Mouse (Mus musculus) adrenal gland, postnatal 36 days (tissue): ENCODE measurements around the gene Diexf. TPM values are rescaled to one million over a fixed set of nuclear protein-coding genes. Genes with fewer than 3 reads are reported as not detected.

ENCODE experiments used
- DNase-seq, 2 experiments: peaks; one replicate each; pipeline ENCODE4 v3.0.0; 2021; ENCODE audit warnings: mixed read lengths in 1 of 2
- long read RNA-seq, 2 experiments: library from polyadenylated mRNA; stranded (forward); transcript quantifications; one replicate each; pipeline ENCODE4 v2.0.0; 2021; ENCODE audit warnings: borderline sequencing depth in 2 of 2
- total RNA-seq, 2 experiments: library from RNA; stranded (reverse); gene quantifications; 2 replicates each; pipeline ENCODE4 v1.2.3; 2021

The Diexf gene
- total RNA-seq: 10 to 100 TPM; 13.7 to 15.9 TPM
- long read RNA-seq, experiment 1, full-length matches to known transcripts: 4 of 7 reads
- long read RNA-seq, experiment 1, partial matches to known transcripts: 2 of 7 reads
- long read RNA-seq, experiment 1, other reads (novel, unspliced or antisense): 1 of 7 reads
- long read RNA-seq, experiment 2, full-length matches to known transcripts: 1 of 1 reads
- long read RNA-seq, experiment 2, partial matches to known transcripts: 0 of 1 reads
- long read RNA-seq, experiment 2, other reads (novel, unspliced or antisense): 0 of 1 reads

- DNase-seq: peak; percentile 97 to 98
Measured at GRCm38 (mm10) chr1:193129786-193130455, at the start of gene Diexf. Gene Diexf, minus strand, starts transcription at chr1:193130272.

GRCm38 (mm10) chr1:193174143-193174733, 44.2 kb upstream of the Diexf start:
- no peak for DNase-seq

GRCm38 (mm10) chr1:193173810-193174129, 43.7 kb upstream of the Diexf start:
- DNase-seq: no peak

- DNase-seq: peak; percentile 97
Measured at GRCm38 (mm10) chr1:193172991-193173809, 43.1 kb upstream of the Diexf start.

- DNase-seq: no peak
Measured at GRCm38 (mm10) chr1:193169856-193170255, 39.8 kb upstream of the Diexf start.

DNA sequence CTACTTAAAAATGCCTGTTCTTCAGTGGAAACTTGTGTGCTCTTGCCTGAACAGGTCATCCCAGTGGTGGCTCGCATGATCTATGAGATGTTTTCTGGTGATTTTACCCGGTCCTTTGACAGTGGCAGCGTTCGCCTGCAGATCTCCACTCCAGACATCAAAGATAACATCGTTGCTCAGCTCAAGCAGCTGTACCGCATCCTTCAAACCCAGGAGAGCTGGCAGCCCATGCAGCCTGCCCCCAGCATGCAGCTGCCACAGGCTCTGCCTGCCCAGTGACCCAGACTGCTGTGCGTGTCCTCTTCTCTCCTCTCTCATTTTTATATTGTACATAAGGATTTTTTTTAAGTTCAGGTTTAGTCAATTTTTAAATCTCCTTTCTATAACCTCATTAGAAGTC, 39.2 kb upstream of the Diexf start:
- no peak for DNase-seq

GRCm38 (mm10) chr1:193167746-193168145, 37.7 kb upstream of the Diexf start, which contains the start of gene A130010J15Rik:
Gene A130010J15Rik, plus strand, starts transcription at chr1:193168046.
- no peak for DNase-seq

DNA sequence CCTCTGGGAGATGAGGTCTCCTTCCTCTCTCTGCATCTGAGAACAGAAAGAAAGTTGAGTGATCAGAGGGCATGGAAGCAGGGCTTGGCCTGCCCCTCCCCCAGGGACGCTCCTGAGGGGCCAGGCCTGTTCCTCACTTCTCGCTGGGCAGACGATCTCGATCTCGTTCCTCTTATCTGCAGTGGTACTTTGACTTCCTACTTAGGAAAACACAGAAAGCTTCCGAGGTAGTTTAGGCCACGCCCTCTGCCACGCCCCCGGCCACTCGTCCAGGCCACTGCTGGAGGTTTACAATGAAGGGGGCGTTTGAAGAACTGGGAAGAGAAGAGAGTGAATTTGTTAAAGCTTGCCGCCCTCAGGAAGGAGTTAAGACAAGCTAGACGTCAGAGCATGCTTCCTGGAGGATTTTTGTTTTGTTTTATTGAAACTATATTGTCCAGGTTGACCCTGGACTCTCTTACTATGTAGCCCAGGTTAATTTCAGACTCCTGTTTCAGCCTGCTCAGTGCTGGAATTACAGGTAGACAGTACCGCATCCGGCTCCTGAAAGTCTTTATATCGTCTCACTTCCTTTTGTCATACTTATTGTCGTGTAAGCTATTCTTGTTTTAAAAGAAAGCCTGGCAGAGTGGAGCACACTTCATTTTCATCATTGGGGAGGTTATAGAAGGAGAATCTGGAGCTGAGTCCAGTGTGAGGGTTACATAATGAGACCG, 30.4 kb upstream of the Diexf start:
- peak; percentile 49 to 78 for DNase-seq

- no peak for DNase-seq
Measured at GRCm38 (mm10) chr1:193159613-193160012, 29.5 kb upstream of the Diexf start.

DNA sequence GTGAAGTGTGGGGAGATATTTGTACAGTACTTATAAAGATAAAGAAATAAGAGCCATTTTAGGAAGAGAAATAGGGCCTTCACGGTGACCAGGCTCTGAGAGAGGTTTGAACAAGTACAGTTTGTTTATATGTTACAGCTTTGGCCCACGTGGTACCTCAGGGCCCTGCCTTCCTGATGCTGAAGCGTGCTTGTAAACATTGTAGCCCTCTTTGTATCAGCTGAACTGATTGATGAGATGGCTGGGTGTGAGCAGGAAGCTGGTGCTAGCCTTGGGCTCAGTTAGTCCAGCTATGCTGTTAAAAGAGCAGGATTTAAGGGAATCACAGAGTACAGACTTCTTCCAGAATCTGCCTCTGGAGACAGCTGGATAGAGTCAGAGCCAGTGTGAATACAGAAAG, 29.1 kb upstream of the Diexf start:
- no peak for DNase-seq

DNA sequence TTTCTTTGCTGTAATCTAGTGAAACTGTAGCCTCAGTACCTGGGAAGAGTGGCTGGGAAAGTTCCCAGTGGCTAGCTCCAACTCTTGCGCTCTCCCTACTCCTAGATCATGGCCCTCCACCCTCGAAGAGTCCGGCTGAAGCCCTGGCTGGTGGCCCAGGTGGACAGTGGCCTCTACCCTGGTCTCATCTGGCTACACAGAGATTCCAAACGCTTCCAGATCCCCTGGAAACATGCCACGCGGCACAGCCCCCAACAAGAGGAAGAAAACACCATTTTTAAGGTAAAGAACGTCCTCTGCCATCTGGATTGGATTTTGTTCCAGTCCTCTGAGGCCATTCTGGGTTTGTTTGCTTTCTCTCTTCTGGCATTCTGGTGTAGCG, 27.0 kb upstream of the Diexf start:
- no peak for DNase-seq

DNA sequence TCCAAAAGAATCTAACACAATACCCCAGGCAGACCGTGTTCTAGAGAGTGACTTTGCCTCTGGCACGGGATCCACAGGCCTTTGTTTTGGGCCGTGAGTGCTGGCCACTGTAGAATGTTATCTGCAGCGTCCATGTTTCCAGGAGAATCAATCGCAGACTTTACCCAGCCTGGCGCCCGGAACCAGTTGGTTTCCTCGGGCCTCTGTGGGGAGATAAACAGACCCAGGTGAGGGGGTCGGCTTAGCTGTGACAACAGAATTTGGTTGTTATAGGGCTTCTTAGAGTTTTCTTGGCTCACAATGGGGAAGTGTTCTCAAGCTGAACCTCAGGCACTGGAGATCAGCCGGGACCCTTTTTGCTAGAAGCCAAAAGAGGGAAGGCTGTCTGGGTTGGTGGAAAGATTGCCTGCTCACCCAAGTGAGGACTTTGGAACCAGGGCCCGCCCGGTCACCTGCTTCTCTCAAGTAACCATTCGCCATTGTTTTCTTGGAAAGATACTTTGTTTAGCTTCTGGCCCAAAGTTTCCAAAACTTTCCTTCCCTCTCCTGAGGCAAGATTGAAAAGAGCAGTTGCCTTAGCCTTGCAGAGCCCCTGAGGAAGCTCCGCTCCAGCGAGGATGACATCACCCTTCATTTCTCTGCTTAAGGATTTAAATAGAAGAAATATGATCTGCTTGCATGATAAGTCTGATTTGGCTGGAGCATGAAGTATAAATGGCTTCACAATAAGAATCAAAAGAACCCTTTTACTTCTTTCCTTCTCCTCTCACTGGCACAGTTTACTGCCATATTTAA, 26.4 kb upstream of the Diexf start:
- no peak for DNase-seq

DNA sequence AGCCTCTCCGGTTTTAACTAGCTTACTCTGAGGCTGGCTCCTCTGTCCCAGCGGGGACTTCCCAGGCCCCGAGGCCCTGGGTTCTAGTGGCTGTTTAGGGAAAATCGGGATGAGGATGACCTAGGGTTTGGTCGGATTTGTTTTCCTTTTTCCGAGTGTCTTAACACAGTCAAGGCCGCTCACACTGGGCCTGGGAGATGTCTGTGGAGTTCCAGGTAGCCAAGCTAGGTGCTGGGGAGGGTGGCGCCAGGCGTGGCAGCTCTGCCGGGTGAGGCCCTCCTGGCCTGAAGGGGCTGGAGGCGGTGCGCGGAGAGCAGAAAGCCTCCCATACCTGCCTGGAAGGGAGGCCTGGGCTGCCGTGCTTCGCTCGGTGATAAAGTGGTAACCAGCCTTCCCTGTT, 23.5 kb upstream of the Diexf start:
- DNase-seq: no peak

DNA sequence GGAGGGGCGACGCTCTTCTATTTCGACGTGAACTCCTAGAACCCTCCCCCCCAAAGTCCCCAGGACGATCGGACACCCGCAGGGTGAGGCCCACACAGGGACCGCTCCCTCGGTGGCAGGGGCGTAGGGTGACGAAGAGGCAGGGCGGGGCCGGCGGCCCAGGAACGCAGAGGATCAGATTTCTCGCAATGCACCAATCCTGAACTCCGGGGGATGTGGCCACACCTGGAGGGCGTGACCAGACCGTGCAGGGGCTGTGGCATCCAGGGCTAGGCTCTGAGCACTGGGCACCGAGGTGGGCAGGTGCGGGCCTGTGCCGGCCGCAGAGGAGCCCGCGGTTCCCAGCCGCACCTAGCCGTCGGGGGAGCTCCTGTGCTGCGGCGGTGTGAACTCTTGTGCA, 22.8 kb upstream of the Diexf start, which contains the start of gene Irf6:
Gene Irf6 (plus strand): TSS at position 240 of the 400 bp plus-strand sequence.
- peak; percentile 81 to 83 for DNase-seq

DNA sequence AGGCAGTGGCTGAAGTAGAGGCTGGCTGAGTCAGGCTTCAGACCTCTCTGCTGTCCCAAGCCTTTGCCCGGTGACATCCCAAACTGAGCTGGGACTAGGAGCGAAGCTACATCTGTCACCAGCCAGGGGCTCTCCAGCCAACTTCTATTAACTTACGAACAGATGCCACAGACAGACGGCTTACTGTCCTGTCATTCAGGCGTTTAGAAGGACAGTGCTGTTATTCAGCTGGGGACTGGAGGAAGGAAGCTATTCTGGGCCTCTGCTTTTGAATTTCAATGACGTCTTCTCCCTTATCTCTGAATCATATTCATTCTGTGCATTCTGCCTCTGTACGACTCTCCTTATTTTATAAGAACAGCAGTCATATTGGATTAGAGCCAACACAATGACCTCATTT, 21.1 kb upstream of the Diexf start:
- DNase-seq: no peak

GRCm38 (mm10) chr1:193149231-193149630, 19.2 kb upstream of the Diexf start:
- DNase-seq: no peak

GRCm38 (mm10) chr1:193146416-193146815, 16.3 kb upstream of the Diexf start:
- DNase-seq: no peak

DNA sequence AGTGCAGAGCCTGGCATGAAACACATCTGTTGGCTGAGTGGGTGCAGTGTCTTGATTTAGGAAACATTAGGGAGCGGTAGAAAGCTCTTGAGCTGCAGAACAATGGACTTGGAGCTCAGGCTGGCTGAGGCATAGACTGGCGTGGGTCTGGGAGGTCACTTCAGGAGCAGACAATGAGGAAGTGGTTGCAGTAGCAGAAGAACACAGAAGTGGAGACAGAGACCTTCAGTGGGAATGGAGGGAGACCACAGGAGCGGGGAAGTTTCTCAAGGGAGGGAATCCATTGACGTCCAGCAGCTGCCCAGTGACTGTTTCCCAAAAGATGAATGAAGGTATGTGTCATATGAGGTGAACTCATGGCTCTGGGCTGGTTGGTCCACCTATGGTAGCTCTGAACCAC, 15.0 kb upstream of the Diexf start:
- DNase-seq: no peak

DNA sequence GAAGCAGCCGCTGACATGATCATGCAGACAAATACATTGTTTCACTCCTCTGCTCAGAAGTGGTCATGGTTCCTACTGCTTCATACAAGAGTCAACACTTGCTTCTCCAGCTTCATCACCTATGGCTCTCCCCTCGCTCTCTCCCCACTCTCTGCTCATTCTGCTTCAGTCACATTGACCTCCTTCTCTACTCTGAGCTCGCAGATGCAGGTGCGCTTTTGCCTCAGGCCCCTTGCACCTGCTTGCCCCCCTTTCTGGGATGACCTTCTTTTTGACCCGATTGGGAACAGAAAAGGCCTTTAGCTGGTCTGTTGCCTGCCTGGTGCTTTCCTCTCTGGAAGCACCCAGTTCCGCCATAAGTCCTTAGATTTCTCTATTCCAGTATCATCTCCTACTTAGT, 14.4 kb upstream of the Diexf start:
- no peak for DNase-seq

- no peak for DNase-seq
Measured at GRCm38 (mm10) chr1:193142517-193143062, 12.5 kb upstream of the Diexf start.

GRCm38 (mm10) chr1:193141118-193141517, 11.0 kb upstream of the Diexf start:
- no peak for DNase-seq
